Mouse (Mus musculus) hindbrain, embryonic 14.5 days (tissue): ENCODE measurements at regions not wholly inside any gene's neighbourhood (a gene's known extent, or its start where the extent isn't known, plus 50 kb on each side); places are given as distances from the start of the nearest gene placed in this dataset.

Experiments used
- ATAC-seq: fragments of 200-750 bp; cut with Nextera tagmentation; 2 replicates; pipeline ENCODE4 v1.8.0; 2017; ENCODE audit warnings: moderate number of reproducible peaks, mild to moderate bottlenecking, moderate TSS enrichment, moderate library complexity; ENCODE audit not compliant: low FRiP score
- DNase-seq: peaks from one replicate; pipeline ENCODE4 v3.0.0-alpha.2; 2015; ENCODE audit warnings: low spot score
- H3K27ac ChIP-seq: fragments of 300-500 bp; sonication (generic); 2 replicates; pipeline ENCODE4 v1.5.1; 2014; ENCODE audit warnings: mild to moderate bottlenecking, moderate library complexity
- H3K27me3 ChIP-seq: fragments of 300-500 bp; sonication (generic); 2 replicates; pipeline ENCODE4 v1.6.1; 2014; ENCODE audit warnings: mild to moderate bottlenecking, low read length, mixed read lengths; ENCODE audit not compliant: control insufficient read depth, insufficient read depth
- H3K36me3 ChIP-seq: fragments of 300-500 bp; sonication (generic); replicated peaks from 2 replicates; pipeline ENCODE4 v1.6.1; 2014; ENCODE audit not compliant: control insufficient read depth, insufficient read depth
- H3K4me1 ChIP-seq: fragments of 300-500 bp; sonication (generic); replicated peaks from 2 replicates; pipeline ENCODE4 v1.6.1; 2014; ENCODE audit warnings: antibody characterized with exemption, low read length, mixed read lengths; ENCODE audit not compliant: control insufficient read depth, insufficient read depth
- H3K4me2 ChIP-seq: fragments of 300-500 bp; sonication (generic); replicated peaks from 2 replicates; pipeline ENCODE4 v1.6.1; 2014; ENCODE audit warnings: mild to moderate bottlenecking, moderate library complexity
- H3K4me3 ChIP-seq: fragments of 300-500 bp; sonication (generic); replicated peaks from 2 replicates; pipeline ENCODE4 v1.5.1; 2014; ENCODE audit warnings: mild to moderate bottlenecking, low read length
- H3K9ac ChIP-seq: fragments of 300-500 bp; sonication (generic); 2 replicates; pipeline ENCODE4 v1.6.1; 2014
- H3K9me3 ChIP-seq: fragments of 300-500 bp; sonication (generic); 2 replicates; pipeline ENCODE4 v1.6.1; 2016; ENCODE audit warnings: low read length; ENCODE audit not compliant: control insufficient read depth
- WGBS: fragments of 180-500 bp; shearing (Covaris S2); extraction: QIAGEN DNeasy Blood & Tissue Kit; methylation state at CpG from one replicate; pipeline ENCODE4 v1.1.7; 2014; 5-methylcytosine and 5-hydroxymethylcytosine counted together

DNA sequence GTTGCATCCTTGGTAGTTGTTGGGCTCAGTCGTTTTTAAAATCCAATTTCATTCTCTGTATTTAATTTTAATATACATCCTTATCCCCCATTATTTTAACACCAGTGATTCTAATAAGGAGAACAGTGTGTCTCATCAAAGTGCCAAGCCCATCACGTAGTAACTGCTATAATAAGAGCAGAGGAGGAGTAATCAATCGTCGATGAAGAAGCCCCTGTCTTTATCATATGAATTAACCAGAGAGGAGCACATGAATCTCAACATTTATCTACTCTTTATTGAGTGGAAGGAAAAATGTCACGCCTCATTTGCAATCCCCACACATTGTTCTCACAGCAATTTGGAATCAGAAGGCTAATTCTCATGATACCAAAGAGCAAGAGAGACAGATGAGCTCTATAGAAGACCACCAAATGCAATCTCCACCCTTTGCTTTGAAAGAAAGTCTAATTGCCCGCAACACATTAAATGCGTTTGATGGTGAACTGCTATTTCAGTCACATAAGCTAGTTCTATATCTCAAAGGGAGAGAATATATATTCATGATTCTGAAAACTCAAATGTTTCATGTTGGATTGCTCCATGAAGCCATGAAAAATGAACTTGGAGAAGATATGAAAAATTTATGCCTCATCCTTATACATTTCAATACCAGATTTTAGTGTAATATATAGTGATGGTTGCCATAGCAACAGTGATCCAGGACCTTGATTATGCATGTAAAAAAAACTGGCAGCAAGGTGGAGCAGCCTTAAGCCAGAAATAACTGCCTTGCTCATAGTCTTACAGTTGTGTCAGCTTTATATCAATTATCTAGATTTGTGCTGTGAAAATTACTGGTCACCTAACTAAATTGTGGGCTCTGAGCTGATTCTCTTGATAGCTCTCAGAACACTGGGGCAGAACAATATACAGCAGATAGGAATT, 244.2 kb downstream of the Tmsb4x start:
- Histone ChIP-seq H3K27ac (peak overlapping the region; percentile 62), H3K36me3 (no peaks in the 10 kb centered on the region), H3K4me3 (no peak overlapping the region), H3K9me3 (no peaks in the 10 kb centered on the region), H3K9ac (no peak overlapping the region), H3K4me2 (no peak overlapping the region), H3K27me3 (no peaks in the 10 kb centered on the region; the same call in none of the 2 replicates), H3K4me1 (no peaks in the 10 kb centered on the region)
- DNase-seq: peak; percentile 28
- WGBS: 44% methylated on average over 7 of the region's 7 CpGs
- peak; percentile 57; the same call in 1 of the 2 replicates for ATAC-seq

DNA sequence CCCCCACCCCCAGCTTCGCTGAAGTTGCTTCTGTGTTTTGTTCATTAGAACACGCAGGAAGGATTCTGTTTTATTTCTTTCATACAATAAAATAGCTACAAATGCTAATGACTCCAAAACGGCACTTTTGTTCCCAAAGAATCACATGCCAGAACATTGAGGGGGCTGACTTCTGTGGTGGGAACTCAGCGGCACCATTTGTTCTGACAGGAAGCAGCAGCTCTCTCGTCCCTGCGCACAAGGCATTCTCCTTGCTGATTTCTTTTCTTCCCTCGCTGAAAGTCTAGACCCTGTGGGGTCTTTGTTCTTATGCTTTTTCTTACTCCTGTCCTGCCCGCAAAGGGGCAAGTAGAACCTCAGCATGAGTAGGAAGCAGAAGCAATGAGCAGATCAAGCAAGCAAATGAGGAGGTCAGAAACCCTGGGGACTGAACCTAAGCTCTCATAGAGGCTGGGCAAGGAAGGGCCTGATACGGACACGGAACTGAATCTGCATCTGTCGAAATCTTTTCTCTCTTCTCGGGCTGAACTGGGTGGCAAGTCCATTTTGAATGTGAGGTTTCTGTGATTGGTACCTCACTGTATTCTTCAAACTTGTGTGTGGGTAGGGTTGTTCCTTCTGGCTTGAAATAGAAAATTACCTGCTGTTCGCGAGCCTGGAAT, 256.5 kb downstream of the Tmsb4x start:
- ATAC-seq (no peak), DNase-seq (no peak)
- Histone ChIP-seq H3K36me3 (no peaks in the 10 kb centered on the region), H3K4me3 (no peak overlapping the region), H3K9ac (no peak overlapping the region), H3K9me3 (no peaks in the 10 kb centered on the region), H3K4me1 (no peaks in the 10 kb centered on the region), H3K27me3 (peaks cover 10% of the 10 kb centered on the region), H3K27ac (no peak overlapping the region), H3K4me2 (peak overlapping the region; percentile 19; the same call in 1 of the 2 replicates)
- 43% methylated on average over 14 of the region's 14 CpGs for WGBS

DNA sequence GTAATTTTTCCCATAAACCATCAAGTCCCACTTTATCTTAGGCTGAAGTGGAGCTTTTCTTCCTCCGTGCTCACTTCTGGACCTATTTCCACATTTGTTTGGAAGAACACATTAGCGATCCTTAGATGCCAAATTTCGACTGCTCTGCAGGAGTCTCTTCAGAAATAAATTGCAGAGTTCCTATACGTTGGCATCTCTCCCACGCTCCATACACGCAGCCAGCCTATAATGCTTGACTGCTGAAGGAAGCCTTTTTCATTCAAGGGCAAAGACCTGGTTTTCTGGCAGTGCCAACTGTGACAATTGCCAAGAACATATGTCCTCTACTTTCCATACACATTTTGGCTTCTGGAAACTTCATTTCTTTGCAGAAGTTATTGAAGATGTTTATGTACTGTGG, 258.1 kb downstream of the Tmsb4x start:
- no peaks in the 10 kb centered on the region for H3K4me1 ChIP-seq
- H3K4me2 ChIP-seq: no peak overlapping the region
- H3K9me3 ChIP-seq: no peaks in the 10 kb centered on the region
- no peak overlapping the region for H3K27ac ChIP-seq
- DNase-seq (no peak), ATAC-seq (no peak)
- no peak overlapping the region for H3K9ac ChIP-seq
- WGBS: 78% methylated on average over 6 of the region's 6 CpGs
- no peak overlapping the region for H3K4me3 ChIP-seq
- H3K27me3 ChIP-seq: peaks cover 6% of the 10 kb centered on the region
- no peaks in the 10 kb centered on the region for H3K36me3 ChIP-seq

DNA sequence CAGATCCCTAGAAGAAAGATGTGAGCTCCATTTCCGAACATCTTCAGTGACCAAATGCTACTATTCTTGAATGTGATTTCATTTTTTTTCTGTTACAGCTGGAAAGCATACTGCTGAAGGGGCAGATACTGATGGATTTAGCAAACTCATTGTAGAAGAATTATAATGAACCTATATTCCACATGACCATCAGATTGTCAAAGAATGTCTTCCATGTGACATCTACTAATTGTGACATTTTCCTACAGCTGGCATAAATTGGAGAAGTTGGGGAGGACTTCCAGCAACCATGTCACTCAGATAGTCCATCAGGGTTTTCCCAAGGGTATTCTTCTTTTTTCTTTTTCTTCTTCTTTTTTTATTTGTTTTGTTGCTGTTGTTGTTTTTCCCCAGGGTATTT, 263.2 kb downstream of the Tmsb4x start:
- 90% methylated on average over 1 of the region's 1 CpGs for WGBS

DNA sequence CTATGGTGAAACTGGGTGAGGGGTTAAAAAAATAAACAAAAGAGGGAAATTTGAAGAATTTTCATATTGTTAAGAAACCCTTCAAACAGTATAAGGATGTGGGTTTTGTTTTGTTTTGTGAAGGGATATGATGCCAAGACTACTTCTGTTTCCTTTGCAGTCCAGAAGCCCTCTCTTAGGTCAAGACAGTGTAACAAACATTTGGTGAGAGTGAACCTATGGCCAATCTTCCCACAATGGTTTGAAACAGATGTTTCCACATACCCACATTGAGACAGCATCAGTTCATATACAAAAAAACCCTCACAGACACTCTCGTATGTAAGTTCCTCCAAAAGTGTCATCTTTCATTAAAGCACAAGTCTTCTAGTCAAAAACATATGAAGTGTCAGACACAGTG, 263.6 kb downstream of the Tmsb4x start:
- no peaks in the 10 kb centered on the region for H3K4me1 ChIP-seq
- no peak overlapping the region for H3K27ac ChIP-seq
- H3K9ac ChIP-seq: no peak overlapping the region
- H3K4me2 ChIP-seq: no peak overlapping the region
- no peaks in the 10 kb centered on the region for H3K9me3 ChIP-seq
- H3K27me3 ChIP-seq: peaks cover 19% of the 10 kb centered on the region; the same call in 1 of the 2 replicates
- no peak for ATAC-seq
- 83% methylated on average over 1 of the region's 1 CpGs for WGBS
- no peak for DNase-seq
- H3K4me3 ChIP-seq: no peak overlapping the region
- no peaks in the 10 kb centered on the region for H3K36me3 ChIP-seq

More for the DNA sequence above, 263.2 kb downstream of the Tmsb4x start:
- Histone ChIP-seq H3K9me3 (no peaks in the 10 kb centered on the region), H3K4me1 (no peaks in the 10 kb centered on the region), H3K36me3 (no peaks in the 10 kb centered on the region), H3K4me3 (no peak overlapping the region), H3K4me2 (no peak overlapping the region), H3K9ac (no peak overlapping the region), H3K27ac (no peak overlapping the region), H3K27me3 (peaks cover 19% of the 10 kb centered on the region; the same call in 1 of the 2 replicates)
- no peak for ATAC-seq
- DNase-seq: no peak

DNA sequence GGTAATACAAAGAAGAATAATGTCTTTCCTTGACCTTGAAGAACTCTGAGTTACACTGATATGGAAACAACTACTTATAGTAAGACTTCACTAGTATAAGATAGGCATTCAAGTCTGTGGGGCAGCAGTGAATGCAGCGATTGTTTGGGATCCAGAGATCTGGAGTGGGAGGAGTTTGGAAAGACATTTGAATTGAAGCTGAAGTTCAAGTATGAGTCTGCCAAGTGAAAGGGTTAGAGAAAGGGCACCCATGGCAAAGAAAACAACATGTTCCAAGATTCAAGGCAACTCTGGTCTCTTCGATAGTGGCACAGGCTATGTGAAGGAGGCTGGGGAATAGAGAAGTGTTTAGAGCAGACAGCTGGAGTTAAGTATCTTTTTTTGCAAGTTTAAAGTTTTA, 275.3 kb downstream of the Tmsb4x start:
- Histone ChIP-seq H3K4me2 (no peak overlapping the region), H3K9ac (no peak overlapping the region), H3K27ac (no peak overlapping the region), H3K27me3 (peaks cover 21% of the 10 kb centered on the region; the same call in 1 of the 2 replicates), H3K4me1 (no peaks in the 10 kb centered on the region), H3K4me3 (no peak overlapping the region), H3K36me3 (no peaks in the 10 kb centered on the region), H3K9me3 (no peaks in the 10 kb centered on the region)
- no peak for DNase-seq
- ATAC-seq: no peak
- WGBS: 50% methylated on average over 2 of the region's 2 CpGs

DNA sequence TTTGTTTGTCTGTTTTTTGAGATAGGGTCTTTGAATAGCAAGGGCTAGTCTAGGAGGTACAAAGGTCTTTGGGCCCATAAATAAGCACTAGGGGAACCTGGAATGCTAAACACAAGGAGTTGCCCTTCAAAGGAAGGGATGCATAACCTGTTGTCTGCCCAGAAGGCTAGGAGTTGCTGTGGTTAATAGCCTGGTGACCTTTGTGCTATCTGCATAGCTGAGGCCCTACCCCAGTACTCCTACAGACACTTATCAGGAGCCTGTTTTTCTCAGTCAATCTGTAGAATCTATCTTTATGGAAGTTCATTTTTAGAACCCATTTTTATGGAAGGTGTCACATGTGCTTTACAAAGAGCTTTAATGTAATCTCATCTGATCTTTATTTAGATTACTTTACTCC, 276.6 kb downstream of the Tmsb4x start:
- ATAC-seq: no peak
- no peak for DNase-seq
- H3K27me3 ChIP-seq: peaks cover 13% of the 10 kb centered on the region; the same call in 1 of the 2 replicates
- H3K4me3 ChIP-seq: no peak overlapping the region
- no peak overlapping the region for H3K9ac ChIP-seq
- H3K4me2 ChIP-seq: no peak overlapping the region
- no peaks in the 10 kb centered on the region for H3K4me1 ChIP-seq
- no peaks in the 10 kb centered on the region for H3K9me3 ChIP-seq
- no peak overlapping the region for H3K27ac ChIP-seq
- H3K36me3 ChIP-seq: no peaks in the 10 kb centered on the region

DNA sequence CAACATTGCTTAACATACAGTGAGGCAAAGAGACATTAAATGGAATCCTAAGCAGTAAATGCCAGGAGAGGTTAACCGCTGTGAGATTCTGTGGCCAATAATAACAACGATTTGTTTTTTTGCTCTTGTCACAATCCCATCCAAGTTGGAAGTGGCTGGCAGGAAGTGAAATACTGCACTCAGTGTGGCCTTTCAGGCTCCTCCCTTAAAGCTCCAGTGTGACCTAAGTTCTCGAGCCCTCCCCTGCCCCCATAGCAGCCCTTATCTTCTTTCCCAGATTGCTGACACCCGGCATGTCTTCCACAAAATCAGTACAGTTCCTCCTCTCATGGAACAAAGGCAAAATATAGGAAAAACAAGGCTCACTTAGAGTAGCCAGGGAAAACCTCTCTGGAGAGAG, 278.1 kb downstream of the Tmsb4x start:
- Histone ChIP-seq H3K9me3 (no peaks in the 10 kb centered on the region), H3K27me3 (peaks cover 15% of the 10 kb centered on the region), H3K9ac (no peak overlapping the region), H3K4me1 (no peaks in the 10 kb centered on the region), H3K4me3 (no peak overlapping the region), H3K36me3 (no peaks in the 10 kb centered on the region), H3K27ac (no peak overlapping the region), H3K4me2 (no peak overlapping the region)
- ATAC-seq (no peak), DNase-seq (no peak)
- WGBS: 66% methylated on average over 4 of the region's 4 CpGs

DNA sequence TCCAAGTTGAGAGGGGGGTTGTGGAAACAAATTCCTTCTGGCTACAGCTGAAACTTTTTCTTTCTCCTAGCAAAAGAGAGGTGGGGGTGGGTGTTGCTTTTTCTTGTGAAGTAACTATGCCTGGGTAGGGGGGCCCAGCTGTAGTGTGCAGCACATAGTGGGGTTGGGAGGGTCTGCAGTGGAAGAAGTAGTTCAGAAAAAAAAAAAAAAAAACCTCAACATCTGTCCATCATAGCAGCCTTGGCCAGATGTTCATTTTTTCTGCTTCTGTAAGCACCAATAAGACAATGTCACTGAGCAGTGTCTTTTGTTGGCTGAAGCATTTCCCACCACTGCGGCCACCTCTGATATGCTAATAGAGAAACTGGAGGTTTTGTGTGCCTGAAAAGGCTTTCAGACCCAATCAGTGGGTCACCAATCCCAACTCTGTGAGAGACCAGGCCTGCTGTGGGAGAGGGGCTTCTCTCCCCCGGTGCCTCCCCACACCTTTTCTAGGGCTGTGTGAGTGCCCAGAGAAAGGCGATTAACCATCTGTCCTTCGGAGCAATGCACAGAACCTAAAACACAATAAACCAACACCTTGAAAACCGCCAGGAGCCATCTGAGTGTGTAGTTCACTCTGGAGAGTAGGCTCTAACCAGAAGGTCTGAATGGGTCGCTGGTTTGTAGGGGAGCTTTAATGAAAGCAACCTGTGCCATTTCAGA, 279.2 kb downstream of the Tmsb4x start:
- WGBS: 29% methylated on average over 6 of the region's 6 CpGs
- no peak for DNase-seq
- H3K4me3 ChIP-seq: no peak overlapping the region

More for the DNA sequence above, 279.2 kb downstream of the Tmsb4x start:
- Histone ChIP-seq H3K4me2 (no peak overlapping the region), H3K9me3 (no peaks in the 10 kb centered on the region), H3K36me3 (no peaks in the 10 kb centered on the region), H3K9ac (no peak overlapping the region), H3K27me3 (peaks cover 21% of the 10 kb centered on the region), H3K4me1 (no peaks in the 10 kb centered on the region), H3K27ac (no peak overlapping the region)
- no peak for ATAC-seq
